ENCODE assay signal across 11 mouse cellular contexts in genomic region chr2:145888766-145889480, GRCm38 (mm10). TPM values are rescaled to one million over a fixed set of nuclear protein-coding genes. Genes with fewer than 3 reads are reported as not detected.
A peak's percentile ranks its signal among the peaks of the same experiment; 100 is the strongest.
DNase-seq lines count a peak whose midpoint lies in the region; ATAC-seq and TF ChIP-seq lines count a peak whose summit lies in the region.
"Had no signal": no experiment of that assay in that cellular context is flagged by ENCODE, and none has a peak within 500 bp of the region (broad histone marks: within the 10 kb centered on the region; RNA-seq: fewer than 3 reads in every experiment).

No protein-coding gene starts in this region.

- no peak for DNase-seq in heart, postnatal 25 days (ENCODE audit: low spot score)
- DNase-seq in lung, postnatal 10 days, result no peak
- no peak for DNase-seq in midbrain, embryonic 10.5 days (ENCODE audit: low spot score)
- DNase-seq in cerebellum, adult 2 months, result no peak
- DNase-seq: retina, postnatal 1 day had no signal

- no peaks in the 10 kb centered on the region for H3K27me3 ChIP-seq in heart, embryonic 11.5 days (ENCODE audit: control insufficient read depth, insufficient read depth, low read length)
- H3K27me3 ChIP-seq in lung, embryonic 15.5 days, result no peaks in the 10 kb centered on the region
- H3K27me3 ChIP-seq in intestine, embryonic 16.5 days (replicated peaks; ENCODE audit: control insufficient read depth, insufficient read depth, low read length), result no peaks in the 10 kb centered on the region
- no peaks in the 10 kb centered on the region for H3K27me3 ChIP-seq in stomach, embryonic 14.5 days (ENCODE audit: control insufficient read depth, insufficient read depth, low read length)
- H3K27me3 ChIP-seq in midbrain, embryonic 10.5 days (ENCODE audit: low read depth, poor library complexity, severe bottlenecking), result no peaks in the 10 kb centered on the region
- no peaks in the 10 kb centered on the region for H3K27me3 ChIP-seq in cerebellum, adult 2 months (ENCODE audit: control insufficient read depth, insufficient read depth, low read length)

- peak overlapping the region; percentile 95 for H3K27ac ChIP-seq in heart, embryonic 11.5 days (ENCODE audit: low read depth, low read length)
- H3K27ac ChIP-seq in lung, embryonic 15.5 days, result peak overlapping the region; percentile 89
- peak overlapping the region; percentile 67; the same call in 1 of the 2 replicates for H3K27ac ChIP-seq in intestine, embryonic 16.5 days (ENCODE audit: low read length)
- H3K27ac ChIP-seq in stomach, embryonic 14.5 days (ENCODE audit: low read length), result peak overlapping the region; percentile 78
- no peak overlapping the region for H3K27ac ChIP-seq in midbrain, embryonic 10.5 days (replicated peaks)
- H3K27ac ChIP-seq in cerebellum, adult 2 months (ENCODE audit: insufficient read depth, low read length), result no peak overlapping the region

- no peak overlapping the region for H3K9ac ChIP-seq in heart, embryonic 11.5 days (ENCODE audit: low read depth, low read length)
- no peak overlapping the region for H3K9ac ChIP-seq in lung, embryonic 15.5 days
- H3K9ac ChIP-seq in intestine, embryonic 16.5 days (ENCODE audit: low read depth, low read length), result no peak overlapping the region
- H3K9ac ChIP-seq in stomach, embryonic 14.5 days (replicated peaks; ENCODE audit: low read depth, low read length), result no peak overlapping the region

- intact Hi-C loops in heart, postnatal 25 days (cut with DNase I), result loop anchor here (2.0 to 5.0 kb wide), 3 partner anchors 56 to 102 kb away; no protein-coding TSS in a partner anchor

- H3K4me2 ChIP-seq in heart, embryonic 11.5 days, result no peak overlapping the region; the same call in 1 of the 2 replicates
- no peak overlapping the region for H3K4me2 ChIP-seq in lung, embryonic 15.5 days
- H3K4me2 ChIP-seq in intestine, embryonic 16.5 days (ENCODE audit: low read depth, low read length), result no peak overlapping the region
- H3K4me2 ChIP-seq in stomach, embryonic 14.5 days (replicated peaks; ENCODE audit: low read depth, low read length), result no peak overlapping the region

- H3K9me3 ChIP-seq in heart, embryonic 11.5 days (replicated peaks; ENCODE audit: control insufficient read depth, low read length), result no peaks in the 10 kb centered on the region
- no peaks in the 10 kb centered on the region for H3K9me3 ChIP-seq in lung, embryonic 15.5 days
- H3K9me3 ChIP-seq in intestine, embryonic 16.5 days (ENCODE audit: control insufficient read depth, low read length), result no peaks in the 10 kb centered on the region
- H3K9me3 ChIP-seq in stomach, embryonic 14.5 days (ENCODE audit: control insufficient read depth, low read depth, low read length), result no peaks in the 10 kb centered on the region
- H3K9me3 ChIP-seq in midbrain, embryonic 10.5 days (replicated peaks), result no peaks in the 10 kb centered on the region

- no peak; the same call in 1 of the 2 replicates for ATAC-seq in heart, embryonic 11.5 days (replicated peaks; ENCODE audit: insufficient number of reproducible peaks, low FRiP score, low TSS enrichment)
- peak; percentile 49; the same call in 1 of the 2 replicates for ATAC-seq in lung, embryonic 15.5 days (ENCODE audit: borderline replicate concordance, extremely low read depth, low FRiP score, low TSS enrichment)
- ATAC-seq in intestine, embryonic 16.5 days, result 0 out of 2 replicates have a peak, but pooled peaks have one; percentile 2
- ATAC-seq in stomach, embryonic 14.5 days (ENCODE audit: insufficient number of reproducible peaks, insufficient read depth, low FRiP score, low read depth), result 0 out of 2 replicates have a peak, but pooled peaks have one; percentile 21
- ATAC-seq: activated CD4-positive, CD25-positive, alpha-beta regulatory T cell, adult 4 months; inflammation-experienced regulatory T-cells, adult 6 months had no signal

- H3K36me3 ChIP-seq in heart, embryonic 11.5 days (ENCODE audit: control insufficient read depth, insufficient read depth, low read length), result 0 out of 2 replicates have a peak, but pooled peaks cover 3% of the 10 kb centered on the region
- H3K36me3 ChIP-seq in lung, embryonic 15.5 days, result peaks cover 21% of the 10 kb centered on the region
- H3K36me3 ChIP-seq in intestine, embryonic 16.5 days (ENCODE audit: control insufficient read depth, insufficient read depth, low read length), result peaks cover 4% of the 10 kb centered on the region; the same call in 1 of the 2 replicates
- H3K36me3 ChIP-seq in stomach, embryonic 14.5 days (ENCODE audit: control insufficient read depth, insufficient read depth, low read length), result peaks cover 15% of the 10 kb centered on the region
- no peaks in the 10 kb centered on the region for H3K36me3 ChIP-seq in midbrain, embryonic 10.5 days

- TF ChIP-seq POLR2A in cerebellum, adult 2 months (IDR thresholded peaks at IDR 0.05; ENCODE audit: borderline replicate concordance, insufficient read depth, low read length), result no peak

- no peak overlapping the region for H3K4me3 ChIP-seq in heart, embryonic 11.5 days (ENCODE audit: low read depth, low read length)
- H3K4me3 ChIP-seq in lung, embryonic 15.5 days, result no peak overlapping the region
- H3K4me3 ChIP-seq in intestine, embryonic 16.5 days (ENCODE audit: low read length), result no peak overlapping the region
- no peak overlapping the region for H3K4me3 ChIP-seq in stomach, embryonic 14.5 days (ENCODE audit: low read depth, low read length)
- H3K4me3 ChIP-seq in midbrain, embryonic 10.5 days, result no peak overlapping the region
- no peak overlapping the region for H3K4me3 ChIP-seq in cerebellum, adult 2 months (replicated peaks; ENCODE audit: insufficient read depth, low read depth, low read length)

- peaks cover 36% of the 10 kb centered on the region for H3K4me1 ChIP-seq in heart, embryonic 11.5 days (ENCODE audit: control insufficient read depth, insufficient read depth, low read length)
- peaks cover 33% of the 10 kb centered on the region for H3K4me1 ChIP-seq in lung, embryonic 15.5 days
- peaks cover 13% of the 10 kb centered on the region for H3K4me1 ChIP-seq in intestine, embryonic 16.5 days (ENCODE audit: control insufficient read depth, insufficient read depth, low read length)
- peaks cover 27% of the 10 kb centered on the region for H3K4me1 ChIP-seq in stomach, embryonic 14.5 days (ENCODE audit: control insufficient read depth, insufficient read depth, low read length)
- peaks cover 12% of the 10 kb centered on the region for H3K4me1 ChIP-seq in midbrain, embryonic 10.5 days
- no peaks in the 10 kb centered on the region for H3K4me1 ChIP-seq in cerebellum, adult 2 months (ENCODE audit: control insufficient read depth, insufficient read depth, low read length)

- 62% methylated on average over 6 of the region's 6 CpGs for WGBS in heart, embryonic 11.5 days (ENCODE audit: insufficient replicate concordance)
- WGBS in lung, embryonic 15.5 days, result 48% methylated on average over 6 of the region's 6 CpGs
- 52% methylated on average over 6 of the region's 6 CpGs for WGBS in intestine, embryonic 16.5 days
- 56% methylated on average over 6 of the region's 6 CpGs for WGBS in stomach, embryonic 14.5 days
- 78% methylated on average over 6 of the region's 6 CpGs for WGBS in midbrain, embryonic 10.5 days
- 50% methylated on average over 6 of the region's 6 CpGs for WGBS in cerebellum, adult 2 months

- no peak for TF ChIP-seq CTCF in cerebellum, adult 2 months (IDR thresholded peaks at IDR 0.05; ENCODE audit: borderline replicate concordance, insufficient read depth, low read depth, low read length)

RNA-seq across cellular contexts. Expression of gene Naa20, which starts 13.0 kb away (rescaled TPM):
- 185 and 189 TPM in 2 replicates for polyA plus RNA-seq in heart, embryonic 11.5 days (2014; fragmentation: Nextera tagmentation; extraction: Ambion mirVana)
- 100 to 1,000 TPM; 102 to 108 TPM for total RNA-seq in heart, postnatal 25 days (2021)
- polyA plus RNA-seq in lung, embryonic 15.5 days (2015; fragmentation: Nextera tagmentation; extraction: Ambion mirVana), result 160 and 163 TPM in 2 replicates
- polyA plus RNA-seq in intestine, embryonic 16.5 days (2015; fragmentation: Nextera tagmentation; extraction: Ambion mirVana), result 137 TPM in 2 replicates
- 178 and 195 TPM in 2 replicates for polyA plus RNA-seq in stomach, embryonic 14.5 days (2014; fragmentation: Nextera tagmentation; extraction: Ambion mirVana)
- 150 and 151 TPM in 2 replicates for polyA plus RNA-seq in midbrain, embryonic 10.5 days (2016; fragmentation: Nextera tagmentation; extraction: Ambion mirVana)
- polyA plus RNA-seq in cerebellum, adult 2 months (2012; rRNA removed), result 96.3 and 101 TPM in 2 replicates

RNA-seq across cellular contexts. Expression of gene Cfap61, which starts 45.7 kb away (rescaled TPM):
- polyA plus RNA-seq in heart, embryonic 11.5 days (2014; fragmentation: Nextera tagmentation; extraction: Ambion mirVana), result 0.10 and 1.1 TPM in 2 replicates
- total RNA-seq in heart, postnatal 25 days (2021), result 1 to 10 TPM in 1 of 2 experiments, under 1 TPM in 1; 0.95 to 1.2 TPM
- polyA plus RNA-seq in lung, embryonic 15.5 days (2015; fragmentation: Nextera tagmentation; extraction: Ambion mirVana), result 0.29 and 1.2 TPM in 2 replicates
- 0.51 and 0.67 TPM in 2 replicates for polyA plus RNA-seq in intestine, embryonic 16.5 days (2015; fragmentation: Nextera tagmentation; extraction: Ambion mirVana)
- not detected in 2 replicates for polyA plus RNA-seq in stomach, embryonic 14.5 days (2014; fragmentation: Nextera tagmentation; extraction: Ambion mirVana)
- polyA plus RNA-seq in midbrain, embryonic 10.5 days (2016; fragmentation: Nextera tagmentation; extraction: Ambion mirVana), result 0.75 and 0.78 TPM in 2 replicates
- 1.0 and 1.5 TPM in 2 replicates for polyA plus RNA-seq in cerebellum, adult 2 months (2012; rRNA removed)
- polyA plus RNA-seq: activated CD4-positive, CD25-positive, alpha-beta regulatory T cell, adult 4 months; inflammation-experienced regulatory T-cells, adult 6 months had no signal

RNA-seq across cellular contexts. Expression of gene Crnkl1, which starts 45.9 kb away (rescaled TPM):
- 20.4 and 23.5 TPM in 2 replicates for polyA plus RNA-seq in heart, embryonic 11.5 days (2014; fragmentation: Nextera tagmentation; extraction: Ambion mirVana)
- 10 to 100 TPM; 17.5 to 20.5 TPM for total RNA-seq in heart, postnatal 25 days (2021)
- polyA plus RNA-seq in lung, embryonic 15.5 days (2015; fragmentation: Nextera tagmentation; extraction: Ambion mirVana), result 23.8 and 28.1 TPM in 2 replicates
- polyA plus RNA-seq in intestine, embryonic 16.5 days (2015; fragmentation: Nextera tagmentation; extraction: Ambion mirVana), result 16.9 and 20.4 TPM in 2 replicates
- polyA plus RNA-seq in stomach, embryonic 14.5 days (2014; fragmentation: Nextera tagmentation; extraction: Ambion mirVana), result 24.6 and 28.7 TPM in 2 replicates
- 34.7 and 38.7 TPM in 2 replicates for polyA plus RNA-seq in midbrain, embryonic 10.5 days (2016; fragmentation: Nextera tagmentation; extraction: Ambion mirVana)
- 10.2 and 10.6 TPM in 2 replicates for polyA plus RNA-seq in cerebellum, adult 2 months (2012; rRNA removed)

Comparison
In these comparisons a context has a peak if more than half of its experiments do, and no peak if none do; other contexts are left out.
1. H3K27ac ChIP-seq: peak in heart, embryonic 11.5 days (single experiment), lung, embryonic 15.5 days (single experiment), intestine, embryonic 16.5 days (single experiment) and stomach, embryonic 14.5 days (single experiment); none in midbrain, embryonic 10.5 days (single experiment) and cerebellum, adult 2 months (single experiment).